Mouse (Mus musculus) retina, adult 2 months (tissue): ENCODE measurements around the gene Hip1r.

ENCODE experiments used
- DNase-seq: peaks from one replicate; pipeline ENCODE4 v3.0.0-alpha.2; 2012; ENCODE audit warnings: low read depth, low spot score

Gene Hip1r

GRCm38 (mm10) chr5:124017941-124018340 is 44.5 kb downstream of the Hip1r start:
- no peak for DNase-seq

DNA sequence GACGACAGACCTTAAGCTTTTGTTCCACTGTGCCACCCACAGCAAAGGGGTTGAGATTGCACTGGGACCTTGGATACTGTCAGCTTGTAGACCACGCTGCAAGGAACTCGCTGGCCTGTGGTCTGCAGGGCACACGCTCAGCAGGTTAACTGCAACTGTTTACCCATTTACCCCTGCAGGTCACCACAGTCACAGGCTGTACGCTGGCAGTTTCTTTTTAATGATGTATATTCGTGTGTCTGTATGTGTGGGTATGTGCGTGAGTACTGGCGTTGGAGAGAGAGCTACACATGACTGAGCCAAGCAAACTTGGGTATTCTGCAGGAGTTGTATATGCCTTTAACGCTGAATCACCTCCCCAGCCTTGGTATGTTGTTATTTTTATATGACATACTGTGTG is 45.2 kb downstream of the Hip1r start:
- DNase-seq = no peak

DNA sequence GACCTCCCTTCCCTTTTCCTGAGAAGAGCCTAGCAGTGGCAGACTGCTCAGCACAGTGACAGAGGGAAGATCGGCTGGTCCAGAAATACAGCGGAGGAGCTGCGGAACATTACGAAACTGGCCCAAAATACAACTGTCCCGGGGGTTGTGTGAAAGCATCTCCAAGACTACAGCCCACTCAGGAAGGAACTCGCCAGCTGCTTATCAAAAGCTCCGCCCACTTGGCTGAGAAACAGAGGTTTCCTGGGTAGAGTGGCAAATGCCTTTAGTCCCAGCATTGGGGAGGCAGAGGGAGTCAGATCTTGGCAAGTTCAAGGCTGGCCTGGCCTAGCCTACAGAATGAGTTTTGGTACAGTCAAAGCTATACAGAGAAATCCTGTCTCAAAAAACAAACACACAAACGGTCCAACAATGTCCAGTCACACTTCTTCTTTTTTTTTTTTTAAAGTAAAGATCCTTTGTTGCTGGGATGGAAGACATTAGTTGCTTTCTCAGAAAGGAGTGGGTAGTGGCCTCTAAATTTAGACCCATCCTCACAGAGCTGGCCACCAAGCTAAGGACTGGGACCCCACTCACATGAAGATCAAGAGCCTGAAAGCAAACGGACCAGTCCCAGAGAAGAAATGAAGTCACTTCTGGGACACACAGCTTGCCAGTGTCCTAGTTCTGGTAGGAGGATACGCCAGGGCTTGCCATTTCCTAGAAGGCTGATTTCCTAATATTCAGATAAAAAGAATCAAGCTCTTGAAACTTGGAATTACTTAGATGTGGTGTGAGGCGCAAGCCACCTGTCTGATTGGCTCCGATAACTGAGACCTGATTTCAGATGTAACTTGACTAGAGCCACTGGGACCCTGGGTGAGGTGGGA is 46.2 kb downstream of the Hip1r start:
- no peak for DNase-seq

DNA sequence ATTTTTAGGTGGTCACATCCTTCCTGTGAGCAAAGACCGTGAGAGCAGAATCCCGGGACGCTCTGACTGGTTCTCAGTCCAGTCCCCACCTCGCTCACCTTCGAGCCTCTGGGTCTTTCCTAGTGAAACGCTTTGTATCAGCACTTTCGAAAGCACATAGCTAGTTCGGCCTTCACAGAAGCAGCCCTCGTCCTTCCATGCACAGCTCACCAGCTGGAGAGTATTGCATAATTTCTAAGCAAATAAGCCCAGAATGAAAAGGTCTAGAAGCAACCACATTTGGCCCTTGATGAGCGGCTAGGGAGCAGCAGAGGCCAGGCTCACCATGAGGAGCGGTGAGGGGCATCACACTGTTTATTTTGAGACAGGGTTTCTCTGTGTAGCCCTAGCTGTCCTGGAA is 47.7 kb downstream of the Hip1r start:
- no peak for DNase-seq

DNA sequence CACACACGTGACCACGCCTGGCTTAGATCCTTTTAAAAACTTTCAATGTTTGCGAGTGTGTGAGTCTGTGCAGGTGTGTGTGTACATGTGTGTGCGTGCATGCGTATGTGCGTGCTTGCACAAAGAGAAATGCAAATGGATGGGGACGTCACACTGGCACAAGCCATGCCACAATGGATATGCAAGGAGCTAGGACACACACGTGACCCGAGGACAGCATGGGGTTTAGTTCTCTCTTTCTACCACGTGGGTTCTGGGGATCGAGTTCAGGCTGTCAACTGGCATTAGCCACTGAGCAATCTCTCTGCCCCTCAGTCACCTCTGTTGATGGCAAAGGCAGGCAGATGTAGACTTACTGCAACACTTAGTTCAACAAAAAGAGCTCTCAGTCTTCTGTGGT is 48.3 kb downstream of the Hip1r start:
- no peak for DNase-seq

DNA sequence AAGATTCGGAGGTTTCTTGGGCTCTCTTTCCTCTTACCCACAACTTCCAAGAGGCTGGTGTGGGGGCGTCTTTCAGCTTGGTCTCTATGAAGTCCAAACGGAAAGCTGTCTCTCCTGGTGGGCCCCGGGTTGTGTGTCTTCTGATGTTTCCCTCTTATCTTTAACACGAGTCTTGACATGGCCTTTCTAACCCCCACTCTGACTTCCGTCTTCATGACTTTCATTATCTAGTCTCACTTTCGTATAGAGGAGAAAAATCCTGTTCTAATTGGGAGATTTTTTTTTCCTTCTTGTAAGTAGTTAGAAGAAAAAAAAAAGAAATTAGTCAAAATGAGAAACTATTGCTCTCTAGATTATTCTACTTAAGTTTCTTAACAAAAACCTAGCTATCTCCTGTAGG is 48.9 kb downstream of the Hip1r start:
- DNase-seq = no peak

GRCm38 (mm10) chr5:124024677-124025076 is 51.2 kb downstream of the Hip1r start:
- DNase-seq = peak; percentile 70

- DNase-seq = no peak
Observed at GRCm38 (mm10) chr5:124025146-124025545, 51.7 kb downstream of the Hip1r start.

- no peak for DNase-seq
Observed at GRCm38 (mm10) chr5:124025587-124026441, 52.4 kb downstream of the Hip1r start.

GRCm38 (mm10) chr5:124026568-124026967 is 53.1 kb downstream of the Hip1r start:
- DNase-seq = no peak

- DNase-seq = no peak
Observed at GRCm38 (mm10) chr5:124027702-124028470, 54.5 kb downstream of the Hip1r start.

DNA sequence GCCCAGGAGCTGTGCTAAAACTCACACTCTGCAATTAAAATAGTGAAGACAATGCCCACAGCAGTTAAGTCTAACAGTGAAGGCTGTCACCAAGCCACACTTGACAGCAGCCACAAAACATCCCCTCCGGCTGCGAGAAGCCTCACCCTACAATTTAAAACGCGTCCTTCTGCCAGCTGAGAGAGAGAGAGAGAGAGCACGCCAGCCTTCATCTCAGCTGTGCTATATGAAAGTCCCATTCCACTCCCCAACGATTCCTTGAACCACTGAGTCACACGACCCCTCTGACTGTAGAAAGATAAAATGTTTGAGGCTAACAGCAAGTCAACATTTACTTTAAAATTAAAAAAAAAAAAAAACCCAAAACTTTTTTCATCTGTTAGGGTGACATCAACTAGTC is 55.3 kb downstream of the Hip1r start:
- DNase-seq = no peak

DNA sequence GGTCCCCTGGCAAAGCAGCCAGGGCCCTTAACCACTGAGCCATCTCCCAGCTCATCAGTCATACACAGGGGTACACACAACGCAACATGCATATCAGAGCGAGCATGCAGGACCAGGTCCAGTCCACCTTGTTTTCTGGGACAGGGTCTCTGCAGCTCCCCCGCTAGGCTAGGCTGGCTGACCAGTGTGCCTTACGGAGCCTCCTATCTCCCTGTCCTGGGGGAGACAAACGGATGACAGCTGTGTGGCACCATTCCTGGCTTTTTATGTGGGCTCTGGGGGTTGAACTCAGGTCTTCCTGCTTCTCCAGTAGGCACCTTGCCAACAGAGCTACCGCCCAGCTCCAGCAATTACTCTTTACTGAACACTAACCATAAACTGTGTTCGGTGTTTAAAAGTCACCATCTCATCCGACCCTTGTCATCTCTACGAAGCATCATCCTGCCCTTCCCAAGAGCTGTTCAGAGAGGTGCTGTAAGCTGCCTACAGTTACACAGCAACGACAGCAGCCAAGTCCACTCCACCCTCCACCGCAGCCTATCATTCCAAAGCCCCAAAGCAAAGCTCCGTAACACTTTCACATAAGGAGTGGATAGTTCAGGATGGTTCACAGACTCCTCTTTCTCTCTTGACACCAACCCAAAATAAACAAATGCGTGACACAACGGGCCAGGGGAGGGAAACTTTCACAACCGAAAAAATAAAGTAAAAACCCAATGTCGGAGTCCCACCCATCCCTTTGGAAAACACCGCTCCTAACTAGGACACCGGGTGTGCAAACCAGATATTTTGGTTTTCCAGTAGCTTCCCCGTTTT is 56.0 kb downstream of the Hip1r start:
- no peak for DNase-seq

DNA sequence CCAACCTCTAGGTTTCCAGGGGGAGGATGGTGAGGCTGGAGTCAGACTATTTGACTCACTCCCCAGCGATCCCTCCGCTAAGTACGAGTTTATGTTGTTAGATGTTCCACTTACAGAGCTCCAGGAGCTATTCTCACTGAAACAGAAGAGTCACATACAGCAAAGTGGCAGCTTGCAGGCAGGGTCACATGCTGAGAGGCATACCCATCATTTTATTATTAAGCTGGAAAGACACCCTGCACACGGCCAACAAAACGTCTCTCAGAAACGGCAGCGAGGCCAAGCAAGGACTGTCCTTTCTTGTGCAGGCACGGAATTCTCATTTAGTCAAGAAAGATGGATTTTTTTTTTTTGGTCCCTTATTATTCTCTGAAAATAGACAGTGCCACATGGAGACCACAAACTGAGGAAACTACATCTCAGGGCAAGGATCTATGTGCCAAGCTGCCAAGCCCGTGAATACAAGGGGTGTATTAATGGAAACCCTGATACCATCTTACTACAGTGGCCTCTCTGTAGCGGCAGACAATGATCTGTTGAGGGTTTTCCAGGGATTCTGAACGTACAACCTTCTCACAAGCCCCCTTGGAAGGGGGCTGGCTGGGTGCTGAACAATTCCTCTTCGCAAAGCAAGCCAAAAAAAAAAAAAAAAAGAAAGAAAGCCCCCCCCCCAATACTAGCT is 57.1 kb downstream of the Hip1r start:
- no peak for DNase-seq

- no peak for DNase-seq
Observed at GRCm38 (mm10) chr5:124031068-124031955, 57.9 kb downstream of the Hip1r start.

- peak; percentile 82 for DNase-seq
Observed at GRCm38 (mm10) chr5:124032001-124032508, 58.6 kb downstream of the Hip1r start, which contains the start of gene Vps37b. TSS of gene Vps37b (minus strand) at chr5:124032270.

DNA sequence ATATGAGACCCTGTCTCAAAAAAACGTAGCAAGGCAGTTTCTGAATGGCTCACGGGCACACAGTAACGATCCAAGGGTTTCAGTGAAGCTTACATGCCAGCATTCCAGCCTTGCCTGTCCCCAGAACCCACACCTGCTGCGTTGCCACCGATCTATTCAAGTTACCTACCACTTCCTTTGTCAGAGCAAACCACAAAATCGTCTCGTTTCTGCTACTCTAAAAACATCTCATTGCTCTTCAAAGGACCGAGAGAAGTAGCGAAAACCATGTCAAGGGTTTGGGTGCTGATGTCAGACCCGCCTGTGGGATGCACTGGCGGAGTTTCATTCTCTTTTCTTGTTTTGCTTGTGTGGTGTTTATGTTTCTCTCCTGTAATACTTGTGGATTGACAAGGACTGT is 61.0 kb downstream of the Hip1r start:
- no peak for DNase-seq

DNA sequence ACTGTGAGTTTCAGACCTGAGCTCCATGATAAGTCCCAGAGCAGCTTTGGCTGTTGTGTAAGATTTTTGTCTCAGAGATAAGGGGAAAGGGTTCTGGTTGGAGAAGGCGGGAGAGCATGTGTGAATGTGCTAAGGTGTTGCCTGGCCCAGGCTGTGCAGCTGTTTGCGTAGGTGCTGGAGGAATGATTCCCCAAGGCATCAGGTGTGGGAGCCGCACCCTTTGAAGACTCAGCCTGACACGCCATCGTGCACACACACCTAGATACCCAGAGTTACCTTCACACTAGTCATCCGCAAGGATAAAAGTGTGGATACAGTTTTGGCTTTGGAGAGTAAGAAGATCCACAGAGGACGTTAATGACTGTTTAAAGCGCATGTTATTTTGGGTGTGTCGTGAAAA is 62.0 kb downstream of the Hip1r start:
- DNase-seq = no peak

DNA sequence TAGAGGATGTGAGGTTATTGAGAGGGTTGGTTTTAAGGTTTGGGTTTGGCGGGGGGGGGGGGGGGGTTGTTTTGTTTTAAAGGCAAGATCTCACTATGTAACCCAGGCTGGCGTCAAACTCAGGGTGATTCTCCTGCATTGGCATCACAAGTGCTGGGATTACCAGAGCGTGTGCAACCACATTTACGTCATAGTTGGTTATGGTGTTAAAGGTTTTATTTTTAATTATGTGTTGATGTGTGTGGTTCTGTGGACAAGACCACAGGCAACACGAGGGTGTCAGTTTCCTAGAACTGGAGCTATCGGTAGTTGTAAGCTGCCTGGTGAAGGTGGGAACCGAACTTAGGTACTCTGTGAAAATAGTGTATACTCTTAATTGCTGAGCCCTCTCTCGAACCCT is 62.4 kb downstream of the Hip1r start:
- DNase-seq = no peak
